Mouse (Mus musculus) right cerebral cortex, adult 18-20 months (tissue): ENCODE results near the gene Atp6v1e1.
A peak's percentile ranks its signal among the peaks of the same experiment; 100 is the strongest.
"Not testable (repeated sequence)": the region's sequence is repeated elsewhere in the genome, so short reads cannot be mapped to it uniquely, and the experiment has no call there.

Experiments used
- DNase-seq: peaks from one replicate; pipeline ENCODE4 v3.0.0; 2022; ENCODE audit warnings: mixed read lengths

The Atp6v1e1 gene

DNA sequence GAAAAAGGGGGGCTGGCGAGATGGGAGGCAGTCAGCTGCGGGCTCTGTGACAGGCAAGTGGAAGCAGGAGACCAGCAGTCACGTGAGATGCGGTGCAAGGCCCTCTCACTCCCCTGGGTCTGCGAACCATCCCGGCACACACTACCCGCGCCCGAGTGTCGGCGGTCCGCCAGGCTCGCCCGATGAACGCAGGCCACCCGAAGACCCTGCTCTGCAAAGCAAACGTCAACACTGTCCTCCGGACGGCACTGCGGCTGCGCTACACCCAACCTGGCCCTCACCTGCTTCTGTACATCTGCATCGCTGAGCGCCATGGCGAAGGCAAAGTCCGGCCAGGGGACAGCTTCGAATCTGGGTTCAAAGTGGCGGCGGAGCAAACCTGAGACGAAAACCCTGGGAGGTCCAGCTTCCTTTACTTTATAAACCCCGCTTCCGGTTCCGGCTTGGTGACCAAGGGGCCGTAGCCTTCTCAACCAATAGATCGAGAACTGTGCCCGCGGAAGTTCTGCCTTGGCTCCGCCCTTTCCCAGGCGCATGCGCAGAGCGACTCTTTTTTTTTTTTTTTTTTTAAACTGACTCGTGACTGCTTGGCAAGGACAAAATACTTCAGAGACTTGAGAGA lies at the start of gene Atp6v1e1:
Gene Atp6v1e1, minus strand, starts transcription at position 487 of the 622 bp plus-strand sequence.
- peak; percentile 95 for DNase-seq

DNA sequence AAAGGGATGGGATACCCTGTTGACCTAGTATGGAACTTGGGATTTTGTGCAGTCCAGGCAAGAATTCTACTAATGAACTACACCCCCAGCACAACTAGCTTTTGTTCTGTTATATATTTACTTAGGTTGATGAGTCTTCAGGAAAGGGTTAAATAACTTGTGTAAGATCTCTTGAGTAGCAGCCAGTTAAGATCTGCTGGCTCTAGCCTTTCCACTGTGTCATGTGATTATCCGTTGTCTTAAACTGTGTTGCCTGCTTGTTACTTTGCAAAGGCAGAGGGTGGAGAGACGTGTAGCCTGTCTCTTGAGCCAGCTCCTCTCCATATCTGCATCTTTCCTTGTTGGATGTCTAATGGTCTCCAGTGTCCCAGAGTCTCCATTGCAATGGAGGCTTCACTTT lies 48.7 kb upstream of the Atp6v1e1 start:
- DNase-seq, result no peak

- DNase-seq, result peak; percentile 43
Measured at GRCm38 (mm10) chr6:120868824-120869223, 46.2 kb upstream of the Atp6v1e1 start.

DNA sequence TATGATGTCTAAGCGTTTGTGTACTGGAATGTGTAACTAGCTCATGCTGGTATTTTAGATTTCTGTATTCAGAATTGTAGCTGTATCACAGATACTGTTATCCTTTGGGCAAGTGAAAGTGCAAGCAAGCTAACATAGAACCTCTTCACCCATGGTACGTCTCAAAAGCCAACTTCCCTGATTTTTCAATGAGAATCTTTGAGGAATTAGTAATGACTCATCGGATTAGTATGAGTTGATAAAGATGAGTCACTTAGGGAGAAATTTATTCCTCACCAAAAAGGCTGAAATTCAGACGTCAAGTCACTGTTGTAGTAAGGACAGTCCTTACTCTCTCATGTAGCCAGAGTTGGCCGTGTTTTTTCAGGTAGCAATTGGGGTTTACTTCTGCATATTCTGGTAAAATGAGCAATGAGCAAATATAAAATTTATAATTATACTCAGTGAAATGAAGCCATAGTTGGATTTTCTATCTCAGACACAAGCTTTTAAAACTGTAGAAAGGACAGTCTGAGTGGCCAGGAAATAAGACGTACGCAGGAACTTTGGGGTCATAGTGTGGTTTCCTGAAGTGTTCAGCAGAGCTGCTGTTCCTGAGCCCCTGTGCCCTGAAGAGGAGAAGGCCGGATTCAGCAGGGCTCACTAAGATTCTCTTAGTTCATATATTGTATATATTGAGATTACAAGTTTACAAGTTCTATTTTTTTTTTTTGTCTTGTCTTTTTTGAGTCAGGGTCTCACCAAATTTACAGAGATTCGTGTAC lies 43.6 kb upstream of the Atp6v1e1 start:
- DNase-seq, result no peak

- DNase-seq, result no peak
Measured at GRCm38 (mm10) chr6:120860079-120860478, 37.5 kb upstream of the Atp6v1e1 start.

DNA sequence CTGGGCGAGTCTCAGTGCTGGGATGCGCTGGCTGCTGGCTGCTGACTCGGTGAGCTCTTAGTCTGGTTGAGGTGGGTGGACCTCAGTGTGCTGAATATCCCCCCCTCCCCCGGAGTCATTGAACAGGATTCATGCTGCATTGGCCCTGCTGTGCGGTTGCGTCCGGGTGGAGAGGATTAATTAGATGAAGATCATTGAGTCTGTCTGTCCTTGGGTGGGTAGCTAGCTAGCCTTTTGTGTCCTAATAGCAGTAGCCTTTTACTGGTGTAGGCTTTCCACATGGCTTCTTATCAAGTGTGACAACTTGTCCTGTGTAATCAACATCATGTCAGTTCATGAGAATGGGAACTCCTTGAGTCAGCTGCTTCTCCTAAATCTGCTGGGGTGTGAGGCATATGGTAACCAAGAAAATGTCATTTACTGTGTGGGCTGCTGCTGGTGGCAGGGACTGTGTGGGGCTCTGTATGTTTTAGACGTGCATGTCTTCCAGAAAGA lies 35.7 kb upstream of the Atp6v1e1 start:
- peak; percentile 80 for DNase-seq

DNA sequence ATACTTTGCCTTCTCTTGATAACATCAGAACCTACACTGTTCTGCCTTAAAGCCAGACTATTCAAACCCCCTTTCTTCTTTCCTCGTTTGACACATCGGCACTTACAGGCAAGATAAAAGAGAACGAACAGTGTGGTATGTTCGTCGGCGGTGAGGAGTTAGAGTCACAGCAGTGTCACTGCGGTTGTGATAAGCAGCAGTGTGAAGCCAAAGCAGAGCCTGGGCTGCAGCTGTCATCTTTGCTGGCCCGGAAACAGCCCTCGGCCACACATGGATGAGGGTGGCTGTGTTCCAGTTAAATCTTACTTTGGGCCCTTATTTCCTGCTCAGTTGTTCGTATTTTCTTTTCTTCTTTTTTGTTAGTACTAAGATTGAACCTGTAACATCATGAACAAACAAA lies 31.8 kb upstream of the Atp6v1e1 start:
- DNase-seq, result no peak

- not testable (repeated sequence) for DNase-seq
Measured at GRCm38 (mm10) chr6:120850720-120851119, 28.1 kb upstream of the Atp6v1e1 start.

GRCm38 (mm10) chr6:120841754-120842153 lies 19.2 kb upstream of the Atp6v1e1 start:
- no peak for DNase-seq

GRCm38 (mm10) chr6:120840258-120840657 lies 17.7 kb upstream of the Atp6v1e1 start:
- no peak for DNase-seq

GRCm38 (mm10) chr6:120837152-120837530 lies 14.5 kb upstream of the Atp6v1e1 start:
- DNase-seq, result no peak

- no peak for DNase-seq
Measured at GRCm38 (mm10) chr6:120836389-120837151, 14.0 kb upstream of the Atp6v1e1 start.

DNA sequence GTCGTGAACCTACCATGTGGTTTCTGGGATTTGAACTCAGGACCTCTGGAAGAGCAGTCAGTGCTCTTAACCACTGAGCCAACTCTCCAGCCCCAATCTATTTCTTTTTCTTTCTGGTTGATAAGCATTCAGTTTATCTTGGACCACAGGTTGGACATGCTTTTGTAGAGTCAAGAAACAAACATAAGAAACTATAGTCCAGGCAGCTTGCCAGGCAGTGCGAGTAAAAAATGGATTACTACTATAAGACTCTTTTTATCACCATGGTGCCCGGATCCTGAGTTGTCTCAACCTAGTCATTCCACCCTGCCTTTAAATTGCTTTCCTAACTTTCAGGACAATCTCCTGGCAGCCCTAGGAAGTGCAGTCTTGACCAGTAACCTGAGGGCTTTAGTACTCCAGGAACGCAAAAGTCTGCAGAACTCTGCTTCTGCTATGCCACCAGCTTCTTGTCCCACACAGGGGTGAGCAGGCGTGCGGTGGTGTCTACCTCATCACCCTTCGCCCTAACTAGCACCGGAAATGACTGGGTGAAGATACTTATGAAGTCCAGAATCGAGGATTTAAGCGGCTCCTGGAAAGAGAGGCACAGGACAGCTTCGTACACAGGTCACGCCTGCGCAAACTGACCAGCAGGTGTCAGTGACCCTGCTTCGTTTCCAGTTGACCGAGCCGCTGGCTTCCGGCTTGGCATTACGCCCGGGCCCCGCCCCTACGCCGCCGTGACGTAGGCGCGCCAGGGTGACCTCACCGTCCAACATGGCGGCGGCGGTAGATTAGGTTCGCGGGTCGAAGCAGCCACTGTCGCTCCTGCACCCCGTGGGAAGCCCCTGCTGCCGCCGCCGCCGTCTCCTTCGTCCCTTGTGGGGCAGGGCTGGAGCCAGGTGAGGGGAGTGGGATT lies 13.1 kb upstream of the Atp6v1e1 start, which contains the start of gene Bcl2l13:
Gene Bcl2l13, plus strand, starts transcription at position 739 of the 901 bp plus-strand sequence.
- DNase-seq, result peak; percentile 92

- no peak for DNase-seq
Measured at GRCm38 (mm10) chr6:120834766-120835321, 12.3 kb upstream of the Atp6v1e1 start.

DNA sequence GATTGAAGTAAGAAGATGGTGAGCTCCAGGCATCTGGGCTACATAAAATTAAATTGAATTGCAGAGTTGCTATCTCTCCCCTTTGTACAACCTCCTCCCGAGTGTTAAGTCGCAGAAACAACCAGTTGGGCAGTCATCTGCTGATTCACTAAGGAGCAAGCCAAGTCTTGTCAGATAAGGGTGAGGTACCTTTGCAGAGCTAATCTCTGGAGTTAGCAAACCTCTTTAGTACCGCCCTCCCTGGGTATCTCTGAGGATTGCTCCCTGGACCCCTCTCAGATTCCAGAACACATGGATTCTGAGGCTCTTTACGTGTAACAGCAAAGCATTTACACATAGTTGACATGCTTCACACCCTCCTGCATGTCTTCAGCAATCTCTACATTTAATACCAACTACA lies 9.5 kb upstream of the Atp6v1e1 start:
- DNase-seq, result no peak

GRCm38 (mm10) chr6:120830866-120831608 lies 8.4 kb upstream of the Atp6v1e1 start:
- no peak for DNase-seq

DNA sequence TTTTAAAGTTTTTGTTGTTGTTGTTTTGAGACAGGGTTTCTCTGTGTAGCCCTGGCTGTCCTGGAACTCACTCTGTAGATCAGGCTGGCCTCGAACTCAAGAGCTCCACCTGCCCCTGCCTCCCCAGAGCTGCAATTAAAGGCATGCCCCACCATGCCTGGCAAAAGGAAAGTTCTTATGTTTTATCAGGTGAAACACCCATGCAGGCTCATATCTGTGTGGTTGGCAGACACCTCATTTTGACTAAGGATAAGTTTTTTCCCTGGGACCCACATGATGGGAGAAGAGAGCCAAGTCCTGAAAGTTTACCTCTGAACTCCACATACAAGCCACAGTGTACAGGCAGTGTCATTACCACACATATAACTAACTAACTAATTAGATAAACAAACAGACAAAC lies 7.5 kb upstream of the Atp6v1e1 start:
- DNase-seq, result no peak

DNA sequence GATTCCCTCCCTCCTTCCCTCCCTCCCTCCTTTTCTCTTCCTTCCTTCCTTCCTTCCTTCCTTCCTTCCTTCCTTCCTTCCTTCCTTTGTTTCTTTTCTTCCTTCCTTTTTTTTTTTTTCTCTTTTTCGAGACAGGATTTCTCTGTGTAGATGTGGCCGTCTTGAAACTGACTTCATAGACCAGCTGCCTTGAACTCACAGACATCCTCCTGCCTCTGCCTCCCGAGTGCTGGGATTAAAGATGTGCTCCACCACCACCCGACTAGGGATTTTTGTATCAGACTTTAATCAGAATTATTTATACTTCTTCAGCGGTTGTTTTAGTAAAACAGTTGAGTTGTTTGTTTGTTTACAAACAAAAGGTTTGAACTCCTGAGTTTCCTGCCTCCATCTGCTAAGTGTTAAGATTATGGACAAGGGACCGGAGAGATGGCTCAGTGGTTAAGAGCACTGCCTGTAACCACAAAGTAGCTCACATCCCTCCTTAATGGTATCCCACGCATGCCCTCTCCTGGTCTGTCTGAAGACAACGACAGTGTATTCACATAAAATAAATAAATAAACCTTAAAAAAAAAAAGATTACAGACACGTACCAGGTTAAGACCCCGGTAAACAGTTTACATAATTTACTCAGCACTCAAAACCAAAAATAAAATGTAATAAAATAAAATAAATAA lies 483 bp upstream of the Atp6v1e1 start:
- DNase-seq, result no peak

DNA sequence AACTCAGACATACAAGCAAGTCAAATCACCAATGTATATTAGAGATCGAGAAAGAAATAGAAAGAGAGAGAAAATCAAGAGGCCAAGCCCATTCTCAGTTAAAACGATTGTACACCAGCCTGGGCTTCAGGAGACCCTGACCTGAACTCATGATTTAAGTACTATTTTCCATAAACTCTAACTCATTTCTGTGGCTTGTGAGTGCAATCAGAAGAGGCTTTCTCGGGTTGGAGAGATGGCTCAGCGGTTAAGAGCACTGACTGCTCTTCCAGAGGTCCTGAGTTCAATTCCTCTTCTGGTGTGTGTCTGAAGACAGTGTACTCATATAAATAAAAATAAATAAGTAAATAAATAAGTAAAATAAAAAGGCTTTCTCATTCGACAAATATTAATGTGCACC lies 878 bp downstream of the Atp6v1e1 start:
- DNase-seq, result no peak

DNA sequence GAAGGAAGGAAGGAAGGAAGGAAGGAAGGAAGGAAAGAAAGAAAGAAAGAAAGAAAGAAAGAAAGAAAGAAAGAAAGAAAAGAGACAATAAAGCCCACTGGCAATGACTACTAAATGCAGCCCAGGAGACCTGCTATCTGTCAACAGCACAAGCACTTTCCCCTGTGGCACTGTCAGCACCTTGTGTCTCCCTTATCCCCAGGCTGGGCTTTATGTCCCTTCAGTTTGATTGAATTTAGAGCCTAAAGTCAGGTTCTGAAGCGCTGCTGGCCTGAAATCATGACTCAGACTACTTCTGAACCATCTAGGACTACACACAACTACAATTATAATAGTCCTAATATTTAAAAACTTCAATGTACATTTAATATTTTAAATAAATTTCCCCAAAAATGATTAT lies 1.7 kb downstream of the Atp6v1e1 start:
- no peak for DNase-seq

DNA sequence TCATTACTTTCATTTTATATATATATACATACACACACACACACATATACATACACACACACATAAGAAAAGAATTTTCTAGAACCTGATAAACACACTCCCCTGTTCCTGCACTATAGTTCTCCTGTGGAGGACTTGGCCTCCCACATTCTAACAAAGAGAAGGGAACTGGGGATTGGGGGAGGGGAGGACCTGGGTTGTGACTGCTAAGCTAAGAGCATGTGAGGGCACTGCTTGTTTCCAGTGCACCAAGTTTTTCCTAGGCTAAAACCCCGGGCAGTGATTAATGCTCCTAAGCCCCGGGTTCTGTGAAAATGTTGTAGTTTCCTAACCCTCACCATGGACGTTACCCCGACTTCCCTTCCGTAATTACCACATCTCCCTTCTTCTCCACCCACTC lies 2.4 kb downstream of the Atp6v1e1 start:
- no peak for DNase-seq
